Mouse (Mus musculus): Measurements from ENCODE around the gene Pcolce.

DNA sequence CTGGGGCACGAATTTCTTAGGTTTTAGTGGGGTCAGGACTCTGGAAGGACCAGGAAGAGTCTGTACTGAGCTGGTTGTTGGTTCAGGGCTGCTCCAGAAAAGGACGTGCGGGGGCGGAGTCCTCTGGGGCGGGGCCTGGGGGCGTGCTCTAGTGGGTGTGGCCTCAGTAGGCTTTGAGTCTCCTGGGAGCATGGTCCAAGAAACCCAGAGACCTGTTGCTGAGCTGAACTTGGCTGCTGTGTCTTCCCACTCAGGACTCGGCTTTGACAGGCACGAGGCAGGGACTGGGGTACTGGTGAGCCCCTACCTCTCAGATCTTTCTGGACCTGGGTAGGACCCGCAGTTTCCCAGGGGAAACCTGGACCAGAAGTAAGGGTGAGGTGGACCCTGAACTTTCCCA lies 43.9 kb downstream of the Pcolce start, which contains the start of gene Tfr2:
- TF ChIP-seq EP300 (IDR thresholded peaks at IDR 0.05) (no peak), CTCF (IDR thresholded peaks at IDR 0.05) (no peak)

All from lung, postnatal 0 days (tissue).